In the genomic region with DNA sequence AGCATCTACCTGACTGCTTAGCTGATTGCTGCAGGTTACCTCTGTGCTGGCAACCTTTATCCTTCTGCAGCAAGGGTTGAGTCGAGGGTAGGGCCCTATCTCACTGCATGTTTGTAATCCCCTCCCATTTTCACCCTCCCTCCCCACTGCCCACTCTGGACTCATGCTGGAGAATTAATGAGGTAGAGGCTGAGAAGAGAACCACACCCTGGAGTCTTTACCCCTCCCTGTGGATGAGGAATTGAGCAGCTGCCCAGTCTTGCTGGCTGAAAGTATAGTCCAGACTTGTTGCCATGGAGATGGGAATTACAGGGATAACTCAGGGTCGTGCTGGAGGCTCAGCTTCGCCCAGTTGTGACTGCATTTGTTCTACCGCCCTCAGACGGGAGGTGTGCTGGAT, we compare ENCODE assay signal across 9 mouse cellular contexts. TPM values are rescaled to one million over a fixed set of nuclear protein-coding genes. Genes with fewer than 3 reads are reported as not detected.
DNase-seq lines count a peak whose midpoint lies in the region; ATAC-seq and TF ChIP-seq lines count a peak whose summit lies in the region.
"Had no signal": no experiment of that assay in that cellular context is flagged by ENCODE, and none has a peak within 500 bp of the region (broad histone marks: within the 10 kb centered on the region; RNA-seq: fewer than 3 reads in every experiment).

No protein-coding gene starts in this region.

- no peak overlapping the region for H3K4me2 ChIP-seq in hindbrain, embryonic 14.5 days (replicated peaks)
- H3K4me2 ChIP-seq in midbrain, postnatal 0 days (ENCODE audit: low read depth, low read length, poor library complexity, severe bottlenecking), result no peak overlapping the region

- no peak overlapping the region for H3K9ac ChIP-seq in hindbrain, embryonic 14.5 days
- H3K9ac ChIP-seq in midbrain, postnatal 0 days (replicated peaks; ENCODE audit: low read length, poor library complexity, severe bottlenecking), result no peak overlapping the region

- no peaks in the 10 kb centered on the region for H3K9me3 ChIP-seq in hindbrain, embryonic 14.5 days (ENCODE audit: control insufficient read depth, low read length)
- no peaks in the 10 kb centered on the region for H3K9me3 ChIP-seq in midbrain, postnatal 0 days (ENCODE audit: low read length)

- peak; percentile 82 for ATAC-seq in hindbrain, embryonic 14.5 days (ENCODE audit: low FRiP score)
- peak; percentile 71 for ATAC-seq in midbrain, postnatal 0 days (ENCODE audit: low FRiP score)

- H3K4me1 ChIP-seq in hindbrain, embryonic 14.5 days (replicated peaks; ENCODE audit: control insufficient read depth, insufficient read depth, low read length), result peaks cover 21% of the 10 kb centered on the region; the same call in 1 of the 2 replicates
- H3K4me1 ChIP-seq in midbrain, postnatal 0 days (ENCODE audit: insufficient read depth, low read length), result peaks cover 10% of the 10 kb centered on the region; the same call in 1 of the 2 replicates

- peak overlapping the region; percentile 47 for H3K27ac ChIP-seq in hindbrain, embryonic 14.5 days
- H3K27ac ChIP-seq in midbrain, postnatal 0 days (ENCODE audit: low read depth, low read length), result peak overlapping the region; percentile 65

- TF ChIP-seq CTCF in midbrain, postnatal 0 days (IDR thresholded peaks at IDR 0.05), result no peak

- no peaks in the 10 kb centered on the region for H3K27me3 ChIP-seq in hindbrain, embryonic 14.5 days (ENCODE audit: control insufficient read depth, insufficient read depth, low read length)
- H3K27me3 ChIP-seq in midbrain, postnatal 0 days (ENCODE audit: insufficient read depth, low read length), result no peaks in the 10 kb centered on the region

- peak; percentile 10 for DNase-seq in gastrocnemius, adult 18-20 months (ENCODE audit: low spot score)
- DNase-seq in gastrocnemius, adult 8-10 months (ENCODE audit: low spot score in 2 of 2), result no peak
- peak; percentile 70 for DNase-seq in cerebellum, adult 9-11 months
- DNase-seq in hindbrain, embryonic 14.5 days (ENCODE audit: low spot score), result peak; percentile 71
- peak; percentile 84 for DNase-seq in midbrain, postnatal 0 days (ENCODE audit: low spot score)
- DNase-seq in spleen, postnatal 14 days (ENCODE audit: low spot score in 2 of 2), result no peak
- no peak for DNase-seq in layer of hippocampus, adult 11-12 months (ENCODE audit: low spot score)
- DNase-seq in thymus, postnatal 14 days, result no peak

- 5% methylated on average over 5 of the region's 5 CpGs for WGBS in hindbrain, embryonic 14.5 days
- 4% methylated on average over 5 of the region's 5 CpGs for WGBS in midbrain, postnatal 0 days

- no peak overlapping the region for H3K4me3 ChIP-seq in hindbrain, embryonic 14.5 days (replicated peaks; ENCODE audit: low read length)
- H3K4me3 ChIP-seq in midbrain, postnatal 0 days (ENCODE audit: low read depth, low read length), result no peak overlapping the region

- H3K36me3 ChIP-seq in hindbrain, embryonic 14.5 days (replicated peaks; ENCODE audit: control insufficient read depth, insufficient read depth), result no peaks in the 10 kb centered on the region
- H3K36me3 ChIP-seq in midbrain, postnatal 0 days (ENCODE audit: insufficient read depth, low read length), result no peaks in the 10 kb centered on the region

RNA-seq across cellular contexts. Expression of a gene that starts 23.6 kb away (rescaled TPM):
- total RNA-seq in gastrocnemius, adult 18-20 months (2021), result not detected
- total RNA-seq in gastrocnemius, adult 8-10 months (2022), result under 1 TPM in 1 of 4 experiments, not detected in 3; 0.10 TPM
- polyA plus RNA-seq in hindbrain, embryonic 14.5 days (2014; fragmentation: Nextera tagmentation; extraction: Ambion mirVana), result 13.8 and 16.2 TPM in 2 replicates
- 25.4 and 30.1 TPM in 2 replicates for total RNA-seq in midbrain, postnatal 0 days (2014; rRNA removed)
- polyA plus RNA-seq in midbrain, postnatal 0 days (2015; fragmentation: Nextera tagmentation; extraction: Ambion mirVana), result 10.2 and 10.7 TPM in 2 replicates
- total RNA-seq: common myeloid progenitor, adult 5-6 weeks had no signal

RNA-seq across cellular contexts. Expression of a gene that starts 54.5 kb away (rescaled TPM):
- total RNA-seq in gastrocnemius, adult 18-20 months (2021), result not detected
- not detected for total RNA-seq in gastrocnemius, adult 8-10 months (2022)
- polyA plus RNA-seq in hindbrain, embryonic 14.5 days (2014; fragmentation: Nextera tagmentation; extraction: Ambion mirVana), result 14.9 and 15.6 TPM in 2 replicates
- 19.4 and 21.9 TPM in 2 replicates for total RNA-seq in midbrain, postnatal 0 days (2014; rRNA removed)
- polyA plus RNA-seq in midbrain, postnatal 0 days (2015; fragmentation: Nextera tagmentation; extraction: Ambion mirVana), result 30.9 and 32.2 TPM in 2 replicates
- total RNA-seq: common myeloid progenitor, adult 5-6 weeks had no signal

RNA-seq across cellular contexts. Expression of a gene that starts 57.6 kb away (rescaled TPM):
- not detected for total RNA-seq in gastrocnemius, adult 18-20 months (2021)
- total RNA-seq in gastrocnemius, adult 8-10 months (2022), result not detected
- 3.2 and 5.0 TPM in 2 replicates for polyA plus RNA-seq in hindbrain, embryonic 14.5 days (2014; fragmentation: Nextera tagmentation; extraction: Ambion mirVana)
- 15.7 and 17.4 TPM in 2 replicates for total RNA-seq in midbrain, postnatal 0 days (2014; rRNA removed)
- polyA plus RNA-seq in midbrain, postnatal 0 days (2015; fragmentation: Nextera tagmentation; extraction: Ambion mirVana), result 16.7 and 17.3 TPM in 2 replicates
- total RNA-seq: common myeloid progenitor, adult 5-6 weeks had no signal

Comparison
In these comparisons a context has a peak if more than half of its experiments do, and no peak if none do; other contexts are left out.
1. DNase-seq: peak in gastrocnemius, adult 18-20 months (single experiment), cerebellum, adult 9-11 months (single experiment), hindbrain, embryonic 14.5 days (single experiment) and midbrain, postnatal 0 days (single experiment); none in gastrocnemius, adult 8-10 months (0 of 2), spleen, postnatal 14 days (0 of 2), layer of hippocampus, adult 11-12 months (single experiment) and thymus, postnatal 14 days (single experiment).
2. RNA of a gene that starts 23.6 kb away (total RNA-seq): 25.4 to 30.1 TPM in midbrain, postnatal 0 days; 0.10 TPM in gastrocnemius, adult 8-10 months and not detected in gastrocnemius, adult 18-20 months; every median in the first group is over 10 times any median in the second.
3. RNA of a gene that starts 54.5 kb away (total RNA-seq): 19.4 to 21.9 TPM in midbrain, postnatal 0 days; not detected in gastrocnemius, adult 18-20 months and not detected in gastrocnemius, adult 8-10 months; every median in the first group is over 10 times any median in the second.
4. RNA of a gene that starts 57.6 kb away (total RNA-seq): 15.7 to 17.4 TPM in midbrain, postnatal 0 days; not detected in gastrocnemius, adult 18-20 months and not detected in gastrocnemius, adult 8-10 months; every median in the first group is over 10 times any median in the second.